Mouse (Mus musculus) adrenal gland, adult 2 months (tissue): ENCODE data around the gene Macrod2. TPM values are rescaled to one million over a fixed set of nuclear protein-coding genes. Genes with fewer than 3 reads are reported as not detected.

Source experiments
- DNase-seq: peaks from one replicate; pipeline ENCODE4 v3.0.0; 2021
- polyA plus RNA-seq: library from polyadenylated mRNA; depleted of rRNA; stranded (reverse); fragments of >200 nt; gene quantifications from 2 replicates; pipeline ENCODE4 v1.2.3, GENCODE M21; 2012
- total RNA-seq, 2 experiments: library from RNA; stranded (reverse); gene quantifications; 2 replicates each; pipeline ENCODE4 v1.2.3; 2021

The Macrod2 gene
- total and polyA plus RNA-seq, 3 experiments = 8.1 to 8.4 (median 8.3) TPM

- no peak for DNase-seq
Measured at GRCm38 (mm10) chr2:141217925-141218324, 822.8 kb downstream of the Macrod2 start.

GRCm38 (mm10) chr2:141228809-141229208 is 833.7 kb downstream of the Macrod2 start:
- no peak for DNase-seq

- DNase-seq = no peak
Measured at GRCm38 (mm10) chr2:141229820-141230219, 834.7 kb downstream of the Macrod2 start.

GRCm38 (mm10) chr2:141231011-141231668 is 836.0 kb downstream of the Macrod2 start:
- DNase-seq = peak; percentile 1

GRCm38 (mm10) chr2:141234306-141234705 is 839.2 kb downstream of the Macrod2 start:
- DNase-seq = no peak

GRCm38 (mm10) chr2:141234724-141235453 is 839.8 kb downstream of the Macrod2 start:
- DNase-seq = no peak

GRCm38 (mm10) chr2:141247680-141248079 is 852.6 kb downstream of the Macrod2 start:
- DNase-seq = no peak

GRCm38 (mm10) chr2:141264582-141264981 is 869.5 kb downstream of the Macrod2 start:
- DNase-seq = no peak

GRCm38 (mm10) chr2:141266591-141266990 is 871.5 kb downstream of the Macrod2 start:
- DNase-seq = no peak

- no peak for DNase-seq
Measured at GRCm38 (mm10) chr2:141271541-141271940, 876.4 kb downstream of the Macrod2 start.

- DNase-seq = no peak
Measured at GRCm38 (mm10) chr2:141272966-141273365, 877.9 kb downstream of the Macrod2 start.

- DNase-seq = no peak
Measured at GRCm38 (mm10) chr2:141274262-141274661, 879.2 kb downstream of the Macrod2 start.

GRCm38 (mm10) chr2:141279130-141279698 is 884.1 kb downstream of the Macrod2 start:
- no peak for DNase-seq

GRCm38 (mm10) chr2:141280817-141281216 is 885.7 kb downstream of the Macrod2 start:
- DNase-seq = no peak

- DNase-seq = no peak
Measured at GRCm38 (mm10) chr2:141286110-141286747, 891.1 kb downstream of the Macrod2 start.

GRCm38 (mm10) chr2:141288494-141288893 is 893.4 kb downstream of the Macrod2 start:
- DNase-seq = peak; percentile 39

GRCm38 (mm10) chr2:141289059-141289713 is 894.1 kb downstream of the Macrod2 start:
- peak; percentile 5 for DNase-seq

- DNase-seq = no peak
Measured at GRCm38 (mm10) chr2:141292847-141293246, 897.7 kb downstream of the Macrod2 start.

- no peak for DNase-seq
Measured at GRCm38 (mm10) chr2:141299168-141299567, 904.1 kb downstream of the Macrod2 start.

- DNase-seq = no peak
Measured at GRCm38 (mm10) chr2:141301030-141301429, 905.9 kb downstream of the Macrod2 start.

GRCm38 (mm10) chr2:141308406-141308805 is 913.3 kb downstream of the Macrod2 start:
- DNase-seq = no peak
